Mouse (Mus musculus) spleen, adult 2 months (tissue): ENCODE measurements around the gene Nsf.

Source experiments
- CTCF ChIP-seq: fragments of 200-500 bp; IDR thresholded peaks from 2 replicates; pipeline ENCODE4 v1.5.1; 2011; ENCODE audit warnings: mild to moderate bottlenecking, inconsistent platforms; ENCODE audit not compliant: insufficient read depth, insufficient read length, insufficient replicate concordance; ENCODE audit errors: extremely low read depth
- POLR2A ChIP-seq: fragments of 200-500 bp; IDR thresholded peaks from 2 replicates; pipeline ENCODE4 v1.6.1; 2011; ENCODE audit warnings: low read depth, low read length, inconsistent platforms

DNA sequence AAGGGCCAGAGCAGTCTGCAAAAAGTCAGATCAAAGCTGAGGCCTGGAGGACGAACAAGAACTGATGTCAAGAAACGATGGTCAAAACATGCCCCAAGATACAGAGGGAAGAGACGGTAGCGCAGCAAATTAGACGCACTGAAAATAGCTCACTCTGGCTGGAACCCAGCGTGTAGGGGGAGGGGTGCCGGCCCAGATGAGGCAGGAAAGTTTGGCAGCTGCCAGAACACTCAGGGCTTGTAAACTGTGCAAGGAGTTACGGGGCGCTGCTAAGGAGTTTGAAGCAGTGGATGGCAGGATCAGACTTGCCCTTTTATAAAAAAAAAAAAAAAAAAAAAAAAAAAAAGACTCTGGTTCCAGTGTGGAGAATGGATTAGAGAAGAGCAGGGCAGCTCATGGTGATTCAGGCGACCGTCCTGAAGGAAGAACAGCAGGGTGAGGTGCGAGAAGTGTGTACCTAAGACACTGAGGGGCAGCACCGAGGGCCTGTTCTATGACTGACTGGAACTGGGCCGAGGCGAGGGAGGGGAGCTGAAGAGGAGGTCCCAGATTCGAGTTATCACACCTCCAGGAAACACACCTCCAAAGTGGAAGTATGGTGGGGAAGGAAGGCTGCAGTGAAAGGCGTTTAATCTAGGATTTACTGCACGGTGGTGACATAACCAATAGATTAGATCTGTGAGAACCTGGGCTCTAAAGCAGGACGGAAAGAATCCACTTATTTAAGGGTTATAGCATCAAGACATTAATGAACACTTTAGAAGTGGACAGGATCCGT, 52.9 kb downstream of the Nsf start:
- TF ChIP-seq CTCF (no peak), POLR2A (no peak)
